Mouse (Mus musculus): ENCODE data around the gene Vmn1r194. TPM values are rescaled to one million over a fixed set of nuclear protein-coding genes. Genes with fewer than 3 reads are reported as not detected.
"Not testable (repeated sequence)": the region's sequence is repeated elsewhere in the genome, so short reads cannot be mapped to it uniquely, and the experiment has no call there.

Gene Vmn1r194
- polyA plus RNA-seq (2015; fragmentation: Nextera tagmentation; extraction: Ambion mirVana), result not detected in 2 replicates

GRCm38 (mm10) chr13:22243915-22244314 is at the start of gene Vmn1r194:
Vmn1r194 (plus strand) TSS chr13:22244215.
- WGBS, result 43% methylated on average over 1 of the region's 1 CpGs
- Histone ChIP-seq H3K9me3 (replicated peaks; ENCODE audit: control insufficient read depth, low read length) (no peaks in the 10 kb centered on the region), H3K4me2 (ENCODE audit: low read depth, low read length) (no peak within 1 kb of the TSS), H3K36me3 (ENCODE audit: control insufficient read depth, insufficient read depth) (no peaks in the 10 kb centered on the region), H3K4me3 (ENCODE audit: low read length) (no peak within 1 kb of the TSS), H3K9ac (ENCODE audit: low read length) (no peak within 1 kb of the TSS), H3K27me3 (ENCODE audit: control insufficient read depth, insufficient read depth, low read length) (no peaks in the 10 kb centered on the region), H3K27ac (ENCODE audit: low read length) (no peak within 1 kb of the TSS), H3K4me1 (ENCODE audit: control insufficient read depth, insufficient read depth, low read length) (no peaks in the 10 kb centered on the region)
- ATAC-seq (replicated peaks; ENCODE audit: extremely low read depth, insufficient read depth, low FRiP score), result no peak

- not testable (repeated sequence) for H3K9ac ChIP-seq (ENCODE audit: low read length); H3K36me3 ChIP-seq (ENCODE audit: control insufficient read depth, insufficient read depth); H3K4me2 ChIP-seq (ENCODE audit: low read depth, low read length); H3K27ac ChIP-seq (ENCODE audit: low read length); H3K4me1 ChIP-seq (ENCODE audit: control insufficient read depth, insufficient read depth, low read length); H3K27me3 ChIP-seq (ENCODE audit: control insufficient read depth, insufficient read depth, low read length); H3K9me3 ChIP-seq (replicated peaks; ENCODE audit: control insufficient read depth, low read length); H3K4me3 ChIP-seq (ENCODE audit: low read length); ATAC-seq (replicated peaks; ENCODE audit: extremely low read depth, insufficient read depth, low FRiP score)
- WGBS, result 59% methylated on average over 1 of the region's 1 CpGs
Measured at GRCm38 (mm10) chr13:22223060-22223459, 21.0 kb upstream of the Vmn1r194 start, which contains the start of gene Vmn1r193. Vmn1r193 (minus strand) TSS chr13:22223160.

- not testable (repeated sequence) for ATAC-seq (replicated peaks; ENCODE audit: extremely low read depth, insufficient read depth, low FRiP score); H3K4me2 ChIP-seq (ENCODE audit: low read depth, low read length); H3K27ac ChIP-seq (ENCODE audit: low read length); H3K9me3 ChIP-seq (replicated peaks; ENCODE audit: control insufficient read depth, low read length); H3K9ac ChIP-seq (ENCODE audit: low read length); H3K27me3 ChIP-seq (ENCODE audit: control insufficient read depth, insufficient read depth, low read length); H3K4me1 ChIP-seq (ENCODE audit: control insufficient read depth, insufficient read depth, low read length); H3K36me3 ChIP-seq (ENCODE audit: control insufficient read depth, insufficient read depth); H3K4me3 ChIP-seq (ENCODE audit: low read length)
- 83% methylated on average over 1 of the region's 1 CpGs for WGBS
Measured at GRCm38 (mm10) chr13:22270222-22270621, 26.2 kb downstream of the Vmn1r194 start, which contains the start of gene Vmn1r195. Vmn1r195 (plus strand) TSS chr13:22270522.

- Histone ChIP-seq H3K4me2 (ENCODE audit: low read depth, low read length) (no peak overlapping the region), H3K9me3 (replicated peaks; ENCODE audit: control insufficient read depth, low read length) (no peaks in the 10 kb centered on the region), H3K27me3 (ENCODE audit: control insufficient read depth, insufficient read depth, low read length) (no peaks in the 10 kb centered on the region), H3K4me1 (ENCODE audit: control insufficient read depth, insufficient read depth, low read length) (no peaks in the 10 kb centered on the region), H3K27ac (ENCODE audit: low read length) (no peak overlapping the region), H3K36me3 (ENCODE audit: control insufficient read depth, insufficient read depth) (no peaks in the 10 kb centered on the region), H3K4me3 (ENCODE audit: low read length) (no peak overlapping the region), H3K9ac (ENCODE audit: low read length) (no peak overlapping the region)
- WGBS, result 39% methylated on average over 2 of the region's 2 CpGs
- ATAC-seq (replicated peaks; ENCODE audit: extremely low read depth, insufficient read depth, low FRiP score), result no peak
Measured at GRCm38 (mm10) chr13:22271721-22272120, 27.7 kb downstream of the Vmn1r194 start.

GRCm38 (mm10) chr13:22284578-22284977 is 40.6 kb downstream of the Vmn1r194 start:
- 51% methylated on average over 2 of the region's 2 CpGs for WGBS
- Histone ChIP-seq H3K4me3 (ENCODE audit: low read length) (no peak overlapping the region), H3K36me3 (ENCODE audit: control insufficient read depth, insufficient read depth) (no peaks in the 10 kb centered on the region), H3K4me2 (ENCODE audit: low read depth, low read length) (no peak overlapping the region), H3K27me3 (ENCODE audit: control insufficient read depth, insufficient read depth, low read length) (no peaks in the 10 kb centered on the region), H3K27ac (ENCODE audit: low read length) (no peak overlapping the region), H3K9me3 (replicated peaks; ENCODE audit: control insufficient read depth, low read length) (no peaks in the 10 kb centered on the region), H3K4me1 (ENCODE audit: control insufficient read depth, insufficient read depth, low read length) (no peaks in the 10 kb centered on the region), H3K9ac (ENCODE audit: low read length) (no peak overlapping the region)
- ATAC-seq (replicated peaks; ENCODE audit: extremely low read depth, insufficient read depth, low FRiP score), result no peak

GRCm38 (mm10) chr13:22289620-22290019 is 45.6 kb downstream of the Vmn1r194 start, which contains the start of gene Vmn1r196:
Vmn1r196 (plus strand) TSS chr13:22289920.
- WGBS, result 80% methylated on average over 2 of the region's 2 CpGs
- Histone ChIP-seq H3K27me3 (ENCODE audit: control insufficient read depth, insufficient read depth, low read length) (no peaks in the 10 kb centered on the region), H3K27ac (ENCODE audit: low read length) (no peak within 1 kb of the TSS), H3K4me2 (ENCODE audit: low read depth, low read length) (no peak within 1 kb of the TSS), H3K9ac (ENCODE audit: low read length) (no peak within 1 kb of the TSS), H3K9me3 (replicated peaks; ENCODE audit: control insufficient read depth, low read length) (no peaks in the 10 kb centered on the region), H3K36me3 (ENCODE audit: control insufficient read depth, insufficient read depth) (no peaks in the 10 kb centered on the region), H3K4me3 (ENCODE audit: low read length) (no peak within 1 kb of the TSS), H3K4me1 (ENCODE audit: control insufficient read depth, insufficient read depth, low read length) (no peaks in the 10 kb centered on the region)
- ATAC-seq (replicated peaks; ENCODE audit: extremely low read depth, insufficient read depth, low FRiP score), result no peak

Small RNAs within 50 kb of the gene (microRNA-seq; reads per million reads assigned to microRNA genes)
- gene Gm23282, result not detected
- not detected for gene Gm25084

Other genes starting within 250 kb of the Vmn1r194 start
- gene Prss16, start 234.5 kb upstream of the Vmn1r194 start, polyA plus RNA-seq (2015; fragmentation: Nextera tagmentation; extraction: Ambion mirVana), result 62.9 and 135 TPM in 2 replicates
- gene Hist1h2ah, start 208.6 kb upstream of the Vmn1r194 start, polyA plus RNA-seq (2015; fragmentation: Nextera tagmentation; extraction: Ambion mirVana), result 5.3 and 7.9 TPM in 2 replicates
- gene Hist1h2bk, start 208.3 kb upstream of the Vmn1r194 start, polyA plus RNA-seq (2015; fragmentation: Nextera tagmentation; extraction: Ambion mirVana), result 1.6 and 3.1 TPM in 2 replicates
- 9.0 and 10.6 TPM in 2 replicates for gene Hist1h4i, start 202.9 kb upstream of the Vmn1r194 start, polyA plus RNA-seq (2015; fragmentation: Nextera tagmentation; extraction: Ambion mirVana)
- gene Hist1h2ag, start 201.3 kb upstream of the Vmn1r194 start, polyA plus RNA-seq (2015; fragmentation: Nextera tagmentation; extraction: Ambion mirVana), result 13.3 and 22.0 TPM in 2 replicates
- 5.5 and 9.9 TPM in 2 replicates for gene Hist1h2bj, start 201.0 kb upstream of the Vmn1r194 start, polyA plus RNA-seq (2015; fragmentation: Nextera tagmentation; extraction: Ambion mirVana)
- gene Vmn1r188, start 159.8 kb upstream of the Vmn1r194 start, polyA plus RNA-seq (2015; fragmentation: Nextera tagmentation; extraction: Ambion mirVana), result not detected in 2 replicates
- not detected in 2 replicates for gene Vmn1r189, start 138.4 kb upstream of the Vmn1r194 start, polyA plus RNA-seq (2015; fragmentation: Nextera tagmentation; extraction: Ambion mirVana)
- gene Vmn1r191, start 60.2 kb upstream of the Vmn1r194 start, polyA plus RNA-seq (2015; fragmentation: Nextera tagmentation; extraction: Ambion mirVana), result not detected in 2 replicates
- not detected in 2 replicates for gene Vmn1r192, start 53.1 kb upstream of the Vmn1r194 start, polyA plus RNA-seq (2015; fragmentation: Nextera tagmentation; extraction: Ambion mirVana)
- gene Vmn1r193, start 21.1 kb upstream of the Vmn1r194 start, polyA plus RNA-seq (2015; fragmentation: Nextera tagmentation; extraction: Ambion mirVana), result not detected in 2 replicates
- not detected in 2 replicates for gene Vmn1r195, start 26.3 kb downstream of the Vmn1r194 start, polyA plus RNA-seq (2015; fragmentation: Nextera tagmentation; extraction: Ambion mirVana)
- gene Vmn1r196, start 45.7 kb downstream of the Vmn1r194 start, polyA plus RNA-seq (2015; fragmentation: Nextera tagmentation; extraction: Ambion mirVana), result not detected in 2 replicates
- gene Vmn1r197, start 80.4 kb downstream of the Vmn1r194 start, polyA plus RNA-seq (2015; fragmentation: Nextera tagmentation; extraction: Ambion mirVana), result not detected in 2 replicates
- gene Vmn1r198, start 106.1 kb downstream of the Vmn1r194 start, polyA plus RNA-seq (2015; fragmentation: Nextera tagmentation; extraction: Ambion mirVana), result not detected in 2 replicates
- not detected in 2 replicates for gene Vmn1r199, start 135.6 kb downstream of the Vmn1r194 start, polyA plus RNA-seq (2015; fragmentation: Nextera tagmentation; extraction: Ambion mirVana)
- gene Vmn1r200, start 146.2 kb downstream of the Vmn1r194 start, polyA plus RNA-seq (2015; fragmentation: Nextera tagmentation; extraction: Ambion mirVana), result not detected in 2 replicates
- not detected in 2 replicates for gene Vmn1r201, start 227.7 kb downstream of the Vmn1r194 start, polyA plus RNA-seq (2015; fragmentation: Nextera tagmentation; extraction: Ambion mirVana)

All from heart, embryonic 16.5 days (tissue).